Mouse (Mus musculus) neural tube, embryonic 11.5 days (tissue): ENCODE measurements at regions not wholly inside any gene's neighbourhood (a gene's known extent, or its start where the extent isn't known, plus 50 kb on each side); places are given as distances from the start of the nearest gene placed in this dataset.

Experiments used
- ATAC-seq: fragments of 200-750 bp; cut with Nextera tagmentation; 2 replicates; pipeline ENCODE4 v1.8.0; 2017; ENCODE audit warnings: moderate number of reproducible peaks, mild to moderate bottlenecking, moderate TSS enrichment, moderate library complexity; ENCODE audit not compliant: insufficient read depth, low FRiP score, low TSS enrichment
- DNase-seq: peaks from one replicate; pipeline ENCODE4 v3.0.0-alpha.2; 2015; ENCODE audit warnings: low spot score
- H3K27ac ChIP-seq: fragments of 300-500 bp; sonication (generic); 2 replicates; pipeline ENCODE4 v1.5.1; 2014; ENCODE audit warnings: low read depth, mild to moderate bottlenecking, low read length
- H3K27me3 ChIP-seq: fragments of 300-500 bp; sonication (generic); 2 replicates; pipeline ENCODE4 v1.6.1; 2014; ENCODE audit warnings: mild to moderate bottlenecking, low read length, mixed read lengths; ENCODE audit not compliant: control insufficient read depth, insufficient read depth
- H3K36me3 ChIP-seq: fragments of 300-500 bp; sonication (generic); 2 replicates; pipeline ENCODE4 v1.6.1; 2014; ENCODE audit warnings: mild to moderate bottlenecking, low read length, moderate library complexity, mixed read lengths; ENCODE audit not compliant: control insufficient read depth, insufficient read depth
- H3K4me1 ChIP-seq: fragments of 300-500 bp; sonication (generic); 2 replicates; pipeline ENCODE4 v1.6.1; 2014; ENCODE audit warnings: low read length, mixed read lengths; ENCODE audit not compliant: control insufficient read depth, insufficient read depth
- H3K4me2 ChIP-seq: fragments of 300-500 bp; sonication (generic); 2 replicates; pipeline ENCODE4 v1.6.1; 2014; ENCODE audit warnings: low read depth, mild to moderate bottlenecking, moderate library complexity
- H3K4me3 ChIP-seq: fragments of 300-500 bp; sonication (generic); 2 replicates; pipeline ENCODE4 v1.5.1; 2014; ENCODE audit warnings: low read depth, low read length
- H3K9ac ChIP-seq: fragments of 300-500 bp; sonication (generic); 2 replicates; pipeline ENCODE4 v1.6.1; 2014; ENCODE audit warnings: mild to moderate bottlenecking, low read length
- H3K9me3 ChIP-seq: fragments of 300-500 bp; sonication (generic); 2 replicates; pipeline ENCODE4 v1.6.1; 2016; ENCODE audit warnings: low read length; ENCODE audit not compliant: control insufficient read depth
- WGBS: fragments of 180-500 bp; shearing (Covaris S2); extraction: QIAGEN DNeasy Blood & Tissue Kit; methylation state at CpG from one replicate; pipeline ENCODE4 v1.1.7; 2014; 5-methylcytosine and 5-hydroxymethylcytosine counted together

- Histone ChIP-seq H3K4me1 (peaks cover 7% of the 10 kb centered on the region; the same call in 1 of the 2 replicates), H3K4me2 (no peak overlapping the region), H3K27me3 (no peaks in the 10 kb centered on the region), H3K27ac (no peak overlapping the region), H3K9ac (no peak overlapping the region), H3K9me3 (no peaks in the 10 kb centered on the region), H3K4me3 (no peak overlapping the region), H3K36me3 (no peaks in the 10 kb centered on the region)
- ATAC-seq: no peak
- 42% methylated on average over 20 of the region's 20 CpGs for WGBS
- peak; percentile 59 for DNase-seq
Measured at GRCm38 (mm10) chr2:167833290-167833953, 98.4 kb upstream of the Ptpn1 start.

- Histone ChIP-seq H3K27ac (no peak overlapping the region), H3K9ac (no peak overlapping the region), H3K9me3 (no peaks in the 10 kb centered on the region), H3K4me3 (no peak overlapping the region), H3K4me1 (peaks cover 7% of the 10 kb centered on the region; the same call in 1 of the 2 replicates), H3K36me3 (no peaks in the 10 kb centered on the region), H3K27me3 (no peaks in the 10 kb centered on the region), H3K4me2 (no peak overlapping the region)
- DNase-seq (no peak), ATAC-seq (no peak)
- WGBS: 87% methylated on average over 26 of the region's 26 CpGs
Measured at GRCm38 (mm10) chr2:167831076-167832039, 100.5 kb upstream of the Ptpn1 start.

GRCm38 (mm10) chr2:167828258-167828657, 103.6 kb upstream of the Ptpn1 start:
- Histone ChIP-seq H3K27me3 (no peaks in the 10 kb centered on the region), H3K36me3 (no peaks in the 10 kb centered on the region), H3K4me1 (peaks cover 5% of the 10 kb centered on the region; the same call in 1 of the 2 replicates), H3K9me3 (no peaks in the 10 kb centered on the region), H3K27ac (no peak overlapping the region), H3K4me3 (no peak overlapping the region), H3K9ac (no peak overlapping the region), H3K4me2 (no peak overlapping the region)
- ATAC-seq (no peak), DNase-seq (no peak)
- 60% methylated on average over 5 of the region's 5 CpGs for WGBS

- no peak overlapping the region for H3K4me2 ChIP-seq
- no peak for ATAC-seq
Measured at GRCm38 (mm10) chr2:167826922-167827703, 104.7 kb upstream of the Ptpn1 start.

GRCm38 (mm10) chr2:167823513-167823912, 108.3 kb upstream of the Ptpn1 start:
- no peaks in the 10 kb centered on the region for H3K36me3 ChIP-seq
- 0 out of 2 replicates have a peak overlapping the region, but pooled peaks have one; percentile 14 for H3K27ac ChIP-seq
- WGBS: 28% methylated on average over 9 of the region's 9 CpGs
- H3K4me2 ChIP-seq: no peak overlapping the region
- H3K27me3 ChIP-seq: no peaks in the 10 kb centered on the region
- H3K4me1 ChIP-seq: peaks cover 5% of the 10 kb centered on the region; the same call in 1 of the 2 replicates
- H3K9me3 ChIP-seq: no peaks in the 10 kb centered on the region
- H3K9ac ChIP-seq: 0 out of 2 replicates have a peak overlapping the region, but pooled peaks have one; percentile 4
- ATAC-seq (no peak), DNase-seq (no peak)
- H3K4me3 ChIP-seq: no peak overlapping the region

More at GRCm38 (mm10) chr2:167826922-167827703, 104.7 kb upstream of the Ptpn1 start:
- Histone ChIP-seq H3K36me3 (no peaks in the 10 kb centered on the region), H3K4me1 (peaks cover 5% of the 10 kb centered on the region; the same call in 1 of the 2 replicates), H3K9me3 (no peaks in the 10 kb centered on the region), H3K27me3 (no peaks in the 10 kb centered on the region), H3K9ac (no peak overlapping the region), H3K4me3 (no peak overlapping the region), H3K27ac (no peak overlapping the region)
- 47% methylated on average over 12 of the region's 12 CpGs for WGBS
- no peak for DNase-seq

GRCm38 (mm10) chr2:167823044-167823443, 108.8 kb upstream of the Ptpn1 start:
- Histone ChIP-seq H3K27me3 (no peaks in the 10 kb centered on the region), H3K4me3 (no peak overlapping the region), H3K9ac (no peak overlapping the region), H3K36me3 (no peaks in the 10 kb centered on the region), H3K27ac (no peak overlapping the region), H3K9me3 (no peaks in the 10 kb centered on the region), H3K4me1 (peaks cover 5% of the 10 kb centered on the region; the same call in 1 of the 2 replicates), H3K4me2 (no peak overlapping the region)
- no peak for ATAC-seq
- 88% methylated on average over 3 of the region's 3 CpGs for WGBS
- DNase-seq: no peak

GRCm38 (mm10) chr2:167821186-167821585, 110.7 kb upstream of the Ptpn1 start:
- no peak overlapping the region for H3K4me2 ChIP-seq
- WGBS: 85% methylated on average over 6 of the region's 6 CpGs

GRCm38 (mm10) chr2:167818799-167819198, 113.1 kb upstream of the Ptpn1 start:
- Histone ChIP-seq H3K4me3 (no peak overlapping the region), H3K27me3 (no peaks in the 10 kb centered on the region), H3K27ac (no peak overlapping the region), H3K4me2 (no peak overlapping the region), H3K4me1 (peaks cover 4% of the 10 kb centered on the region; the same call in 1 of the 2 replicates), H3K9me3 (no peaks in the 10 kb centered on the region), H3K9ac (no peak overlapping the region), H3K36me3 (no peaks in the 10 kb centered on the region)
- no peak for ATAC-seq
- no peak for DNase-seq
- 85% methylated on average over 10 of the region's 10 CpGs for WGBS

More at GRCm38 (mm10) chr2:167821186-167821585, 110.7 kb upstream of the Ptpn1 start:
- Histone ChIP-seq H3K27me3 (no peaks in the 10 kb centered on the region), H3K27ac (no peak overlapping the region), H3K36me3 (no peaks in the 10 kb centered on the region), H3K4me1 (peaks cover 5% of the 10 kb centered on the region; the same call in 1 of the 2 replicates), H3K9me3 (no peaks in the 10 kb centered on the region), H3K4me3 (no peak overlapping the region), H3K9ac (no peak overlapping the region)
- DNase-seq (no peak), ATAC-seq (no peak)
